Mouse (Mus musculus): ENCODE results near the gene Arhgef26.

Arhgef26 gene

DNA sequence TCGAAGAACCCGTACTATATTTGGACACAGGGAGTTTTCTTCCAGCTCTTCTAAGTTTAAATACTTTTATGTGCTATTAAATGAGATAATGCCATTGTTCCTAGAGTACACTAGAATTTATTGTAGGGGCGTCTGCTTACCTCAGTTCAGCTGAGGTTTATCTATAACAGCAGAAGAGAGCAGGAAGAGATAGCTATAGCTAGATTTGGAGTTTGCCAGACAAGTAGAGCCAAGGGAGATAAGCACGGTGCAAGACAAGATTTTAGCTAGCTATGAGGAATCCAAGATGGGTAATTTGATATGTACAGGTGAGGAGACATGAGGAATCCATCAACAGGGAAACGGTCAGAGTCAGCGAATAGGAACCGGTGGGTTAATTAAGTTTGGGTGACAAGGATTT is 108.1 kb downstream of the Arhgef26 start:
- intact Hi-C loops (cut with DNase I), result no loop called here

DNA sequence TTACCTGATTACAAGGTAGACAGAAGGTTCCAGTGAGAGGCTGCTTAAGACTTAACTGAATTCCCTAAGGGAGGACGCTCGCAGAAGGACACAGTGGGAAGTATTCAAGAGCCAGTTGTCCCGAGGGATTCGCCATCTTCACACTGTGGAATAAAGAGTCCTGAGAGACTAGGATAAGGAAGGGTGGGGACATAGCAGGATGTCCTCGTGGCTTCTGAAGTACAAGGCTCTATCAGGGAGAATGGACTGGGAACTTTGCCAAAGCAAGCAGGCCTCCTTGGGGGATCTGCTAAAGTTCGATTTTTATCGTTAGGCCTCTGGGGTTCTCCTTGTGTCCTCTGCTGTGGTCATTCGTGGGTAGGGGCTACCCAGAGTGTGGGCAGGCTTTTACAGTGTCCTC is 109.0 kb downstream of the Arhgef26 start:
- intact Hi-C loops (cut with DNase I), result no loop called here

DNA sequence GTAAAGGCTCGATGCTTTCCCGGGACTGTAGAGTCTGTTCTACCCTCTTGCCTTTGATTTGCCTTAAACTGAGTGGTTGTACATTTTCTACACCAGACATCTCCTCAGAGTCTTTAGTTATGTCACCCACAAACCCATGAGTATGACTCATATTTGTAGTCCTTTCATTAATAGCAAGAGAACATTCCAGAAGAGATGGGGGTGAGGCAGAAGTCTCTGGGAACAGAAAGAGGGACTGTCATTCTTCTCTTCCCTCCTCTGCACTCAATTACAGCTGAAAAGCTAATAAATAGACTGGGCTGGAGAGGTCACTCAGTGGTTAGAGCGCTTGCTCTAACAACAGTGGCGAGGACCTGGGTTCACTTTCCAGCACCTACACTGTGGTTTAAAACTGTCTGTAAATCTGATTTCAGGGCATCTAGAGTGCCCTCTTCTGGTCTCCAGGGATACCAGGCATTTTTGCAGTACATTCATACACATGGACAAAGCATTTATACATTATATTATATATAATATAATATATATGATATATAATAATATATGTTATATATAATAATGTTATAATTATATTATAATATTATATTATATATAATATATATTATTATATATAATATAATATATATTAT is 111.8 kb downstream of the Arhgef26 start:
- intact Hi-C loops (cut with DNase I), result loop anchor here (10.0 kb wide), 1 partner anchor 1195 kb away; no protein-coding TSS in a partner anchor

- intact Hi-C loops (cut with DNase I), result loop anchor here (10.0 kb wide), 1 partner anchor 1198 kb away; no protein-coding TSS in a partner anchor
Observed at GRCm38 (mm10) chr3:62452961-62453360, 114.8 kb downstream of the Arhgef26 start.

DNA sequence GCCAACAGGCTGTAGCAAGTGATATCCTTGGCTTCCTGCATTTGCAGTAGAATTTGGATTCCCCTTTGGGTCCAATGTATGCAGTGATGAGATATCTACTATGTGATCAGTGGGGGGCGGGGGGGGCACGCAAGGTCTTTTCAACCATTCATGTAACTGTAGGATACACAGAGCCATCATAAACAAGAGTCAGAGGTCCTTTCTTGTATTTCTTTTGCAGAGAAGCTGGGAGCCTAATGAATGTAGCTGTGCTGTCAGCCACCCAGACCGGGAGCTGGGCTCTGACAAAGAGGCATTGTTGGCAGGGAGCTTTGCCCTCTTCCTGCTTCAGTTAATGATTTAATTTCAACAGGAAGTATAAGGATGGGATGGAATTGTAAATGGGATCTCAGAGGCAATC is 116.0 kb downstream of the Arhgef26 start:
- intact Hi-C loops (cut with DNase I), result loop anchor here (10.0 kb wide), 1 partner anchor 1199 kb away; no protein-coding TSS in a partner anchor

GRCm38 (mm10) chr3:62455854-62456253 is 117.7 kb downstream of the Arhgef26 start:
- intact Hi-C loops (cut with DNase I), result loop anchor here (5.0 to 10.0 kb wide), 3 partner anchors 114 to 1201 kb away; no protein-coding TSS in a partner anchor

- intact Hi-C loops (cut with DNase I), result loop anchor here (5.0 to 10.0 kb wide), 3 partner anchors 116 to 1204 kb away; no protein-coding TSS in a partner anchor
Observed at GRCm38 (mm10) chr3:62458284-62459013, 120.3 kb downstream of the Arhgef26 start.

GRCm38 (mm10) chr3:62459483-62459882 is 121.3 kb downstream of the Arhgef26 start:
- intact Hi-C loops (cut with DNase I), result loop anchor here (5.0 to 10.0 kb wide), 3 partner anchors 117 to 1205 kb away; no protein-coding TSS in a partner anchor

DNA sequence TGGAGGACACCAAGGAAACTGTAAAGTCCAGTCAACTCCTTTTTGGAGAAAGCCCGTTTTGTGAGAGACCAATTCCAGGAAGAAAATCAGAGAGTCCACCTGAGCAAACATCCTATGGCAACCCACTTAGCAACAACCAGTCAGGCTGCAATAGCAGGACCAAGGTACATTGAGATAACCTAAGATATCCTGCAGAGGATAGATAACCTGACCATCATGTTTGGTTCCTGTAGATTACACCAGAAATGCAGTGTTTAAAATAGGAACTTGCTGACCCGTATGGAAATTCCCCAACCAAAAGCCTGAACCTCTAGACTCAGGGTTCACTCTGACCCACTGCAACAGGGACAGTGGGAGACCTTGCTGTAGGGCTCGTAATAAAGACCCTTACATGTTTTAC is 126.1 kb downstream of the Arhgef26 start:
- intact Hi-C loops (cut with DNase I), result no loop called here

DNA sequence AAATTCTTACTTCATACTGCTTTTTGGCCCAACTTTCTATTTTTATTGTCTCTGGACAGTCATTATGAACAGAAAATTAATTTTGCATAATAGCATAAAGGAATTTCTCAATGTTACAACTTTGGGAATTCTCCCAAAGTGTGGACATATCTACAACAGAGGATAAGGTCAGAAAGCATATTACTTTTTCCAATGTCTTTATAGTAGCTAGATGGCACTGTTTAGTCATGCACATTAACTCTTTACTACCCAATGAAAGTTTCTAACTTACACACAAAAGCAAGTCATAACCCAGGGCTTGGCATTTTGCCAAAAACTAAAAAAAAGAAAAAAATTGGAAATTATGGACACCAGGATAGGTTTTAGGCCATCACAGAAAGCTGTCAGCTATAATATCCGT is 132.0 kb downstream of the Arhgef26 start:
- intact Hi-C loops (cut with DNase I), result no loop called here

DNA sequence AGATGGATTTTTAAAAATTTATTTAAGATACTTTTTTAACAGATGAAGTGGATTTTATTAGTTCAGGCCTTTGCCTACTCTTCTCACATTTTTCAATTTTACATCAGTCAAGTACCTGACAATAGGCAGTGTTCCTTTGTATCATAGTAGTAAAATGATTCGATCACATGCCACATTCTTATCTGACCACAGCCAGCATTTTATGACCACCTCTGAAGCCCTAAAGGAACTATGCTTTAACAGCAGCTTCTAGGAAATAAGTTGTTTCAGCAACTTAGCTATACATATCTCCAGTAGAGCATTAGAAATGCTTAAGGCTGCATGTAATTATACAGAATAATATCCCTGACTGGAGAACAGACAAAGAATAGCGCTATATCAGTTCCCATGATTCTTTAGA is 146.2 kb downstream of the Arhgef26 start:
- intact Hi-C loops (cut with DNase I), result no loop called here

DNA sequence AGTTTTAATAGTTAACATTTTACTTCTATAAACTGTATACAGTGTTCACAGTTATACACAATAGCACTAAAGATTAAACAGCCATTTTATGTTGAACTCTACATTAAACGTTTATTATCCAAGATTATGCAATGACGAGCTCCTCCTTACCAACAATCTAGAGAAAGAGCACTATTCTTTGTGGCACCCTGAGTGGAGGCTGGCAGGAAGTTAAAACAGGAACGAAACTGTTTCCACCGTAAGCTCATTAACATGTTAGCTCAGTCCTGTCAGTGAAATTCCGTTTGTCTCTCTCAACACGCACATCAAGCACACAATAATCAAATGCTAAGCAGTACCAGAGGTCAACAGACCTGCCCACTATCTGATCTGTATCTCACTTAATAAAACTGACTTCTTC is 154.4 kb downstream of the Arhgef26 start:
- intact Hi-C loops (cut with DNase I), result no loop called here

DNA sequence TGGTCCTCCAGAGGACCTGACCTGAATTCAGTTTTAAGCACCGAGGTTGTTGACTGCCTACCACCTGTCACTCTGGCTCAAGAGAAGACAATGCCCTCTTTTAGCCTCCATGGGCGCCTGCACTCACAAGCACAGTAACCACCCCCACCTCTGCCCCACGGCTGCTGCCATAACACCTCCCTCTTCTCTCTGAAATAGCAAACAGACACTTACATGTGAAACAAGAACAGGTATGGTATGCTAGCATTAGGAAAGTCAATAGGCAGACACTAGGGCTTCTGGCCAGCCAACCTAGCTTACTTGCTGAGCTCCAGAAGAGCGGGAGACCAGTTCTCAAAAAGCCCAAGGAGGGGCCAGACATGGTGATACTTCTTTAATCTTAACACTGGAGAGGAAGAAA is 161.2 kb downstream of the Arhgef26 start:
- intact Hi-C loops (cut with DNase I), result no loop called here

DNA sequence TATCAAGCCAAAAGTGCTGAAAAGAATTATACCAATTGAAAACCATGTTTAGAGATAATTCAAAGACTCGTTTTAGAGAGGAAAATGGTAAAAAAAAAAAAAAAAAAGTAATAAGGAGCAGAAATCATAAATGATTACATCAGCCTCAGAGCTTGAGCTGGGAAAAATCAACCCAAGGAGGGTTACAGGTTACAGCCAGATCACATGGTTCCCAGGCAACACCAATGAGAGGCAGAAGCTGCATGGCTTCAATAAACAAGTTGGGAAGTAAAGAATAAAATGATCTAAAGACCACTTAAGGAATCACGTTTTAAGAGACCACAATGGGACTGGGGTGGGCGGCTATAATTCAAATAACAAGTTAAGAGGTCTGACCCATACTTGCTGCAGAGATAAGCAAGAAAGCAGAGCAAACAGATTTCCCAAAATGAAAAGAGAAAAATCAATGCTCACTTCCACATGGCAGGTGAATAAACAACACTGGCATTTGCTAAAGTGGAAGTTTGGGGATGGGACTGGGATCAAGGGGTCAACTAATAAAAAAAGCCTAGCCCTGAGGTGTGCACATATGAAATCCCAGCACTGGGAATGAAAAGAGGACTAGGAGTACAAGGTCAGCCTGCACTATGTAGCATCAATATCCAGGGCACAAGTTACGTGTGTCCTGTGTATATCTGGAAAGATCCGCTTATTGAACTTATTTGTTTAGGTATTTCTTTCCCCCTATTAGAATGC is 167.2 kb downstream of the Arhgef26 start:
- intact Hi-C loops (cut with DNase I), result no loop called here

DNA sequence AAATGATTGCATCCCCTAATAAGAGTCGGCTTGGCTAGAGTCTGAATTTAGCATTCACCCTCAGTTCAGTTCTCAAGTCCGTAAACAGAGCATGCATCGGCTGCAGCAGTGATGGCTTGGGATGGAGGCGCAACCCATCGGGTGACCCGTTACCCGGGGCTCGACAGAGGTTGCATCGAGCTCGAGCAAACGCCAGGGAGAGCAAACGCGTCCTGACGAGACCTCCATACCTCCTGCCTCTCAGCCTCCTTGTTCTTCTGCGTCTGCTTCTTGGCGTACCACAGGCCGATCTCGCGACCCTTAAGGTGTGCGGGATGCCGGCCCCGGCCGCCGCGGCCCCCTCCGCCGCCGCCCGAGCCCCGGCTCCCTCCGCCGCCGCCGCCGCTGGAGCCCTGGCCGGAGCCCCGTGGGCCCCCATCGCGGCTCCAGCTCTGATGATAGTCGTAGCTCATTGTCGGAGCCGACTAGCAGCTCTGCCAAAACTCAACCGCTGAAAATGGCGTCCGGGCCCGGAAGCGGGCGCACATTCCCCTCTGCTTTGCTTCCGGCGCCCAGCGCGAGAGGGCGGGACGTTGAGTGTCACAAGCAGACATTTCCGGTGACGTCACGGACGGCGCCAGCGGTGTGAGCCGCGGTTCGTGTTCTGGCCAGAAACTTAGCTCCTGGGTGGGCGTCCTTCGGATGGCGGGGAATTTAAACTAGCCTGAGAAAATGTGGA is 168.5 kb downstream of the Arhgef26 start, which contains the start of gene Dhx36:
Gene Dhx36 (minus strand): TSS at position 517 of the 718 bp plus-strand sequence.
- intact Hi-C loops (cut with DNase I), result no loop called here

DNA sequence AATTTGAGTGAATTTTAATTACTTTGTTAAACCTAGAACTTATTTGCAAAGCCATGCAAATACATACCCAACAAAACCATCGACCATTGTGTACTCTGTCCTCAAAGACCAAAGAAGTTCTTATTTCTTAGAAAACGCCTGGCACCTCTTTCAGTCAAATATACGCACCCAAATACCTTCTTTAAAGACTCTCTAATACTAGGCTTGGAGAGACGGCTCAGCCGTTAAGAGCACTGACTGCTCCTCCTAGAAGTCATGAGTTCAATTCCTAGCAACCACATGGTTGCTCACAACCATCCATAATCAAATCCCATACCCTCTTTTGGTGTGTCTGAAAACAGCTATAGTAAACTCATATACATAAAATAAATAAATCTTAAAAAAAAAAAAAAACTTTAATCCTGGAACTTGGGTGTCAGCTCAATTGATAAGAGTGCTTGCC is 169.1 kb downstream of the Arhgef26 start:
- intact Hi-C loops (cut with DNase I), result no loop called here
